Mouse (Mus musculus) urinary bladder, postnatal 14 days (tissue): ENCODE results near the gene Col13a1.

ENCODE experiments used
- DNase-seq: peaks from one replicate; pipeline ENCODE4 v3.0.0; 2021; ENCODE audit warnings: low spot score

Gene Col13a1

GRCm38 (mm10) chr10:61829046-61829445 lies 149.9 kb downstream of the Col13a1 start:
- no peak for DNase-seq

- no peak for DNase-seq
These were observed 150.7 kb downstream of the Col13a1 start for GRCm38 (mm10) chr10:61827950-61828936.

GRCm38 (mm10) chr10:61826753-61827435 lies 152.0 kb downstream of the Col13a1 start:
- DNase-seq = no peak

- no peak for DNase-seq
These were observed 152.7 kb downstream of the Col13a1 start for GRCm38 (mm10) chr10:61825979-61826752.

DNA sequence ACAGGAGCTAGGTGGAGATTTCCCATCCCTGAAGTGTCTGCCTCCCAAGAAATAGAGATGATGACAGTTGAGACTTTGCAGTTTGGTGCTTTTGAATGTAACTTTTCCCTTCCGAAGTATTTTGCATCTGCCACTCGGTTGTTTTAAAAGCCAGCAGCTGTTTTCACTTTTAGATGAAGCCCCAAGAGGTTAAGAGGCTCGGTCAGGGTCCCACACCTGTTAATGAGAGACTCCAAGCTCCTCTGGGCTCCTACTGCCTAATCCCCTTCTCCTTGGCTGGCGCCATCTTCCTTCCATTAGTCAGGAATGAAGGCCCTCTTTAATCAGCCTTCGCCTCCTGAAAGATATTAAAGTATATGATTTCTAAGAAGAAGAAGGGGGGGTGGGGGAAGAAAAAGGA lies 153.4 kb downstream of the Col13a1 start:
- DNase-seq = no peak

- no peak for DNase-seq
These were observed 155.2 kb downstream of the Col13a1 start for GRCm38 (mm10) chr10:61823731-61824115.

DNA sequence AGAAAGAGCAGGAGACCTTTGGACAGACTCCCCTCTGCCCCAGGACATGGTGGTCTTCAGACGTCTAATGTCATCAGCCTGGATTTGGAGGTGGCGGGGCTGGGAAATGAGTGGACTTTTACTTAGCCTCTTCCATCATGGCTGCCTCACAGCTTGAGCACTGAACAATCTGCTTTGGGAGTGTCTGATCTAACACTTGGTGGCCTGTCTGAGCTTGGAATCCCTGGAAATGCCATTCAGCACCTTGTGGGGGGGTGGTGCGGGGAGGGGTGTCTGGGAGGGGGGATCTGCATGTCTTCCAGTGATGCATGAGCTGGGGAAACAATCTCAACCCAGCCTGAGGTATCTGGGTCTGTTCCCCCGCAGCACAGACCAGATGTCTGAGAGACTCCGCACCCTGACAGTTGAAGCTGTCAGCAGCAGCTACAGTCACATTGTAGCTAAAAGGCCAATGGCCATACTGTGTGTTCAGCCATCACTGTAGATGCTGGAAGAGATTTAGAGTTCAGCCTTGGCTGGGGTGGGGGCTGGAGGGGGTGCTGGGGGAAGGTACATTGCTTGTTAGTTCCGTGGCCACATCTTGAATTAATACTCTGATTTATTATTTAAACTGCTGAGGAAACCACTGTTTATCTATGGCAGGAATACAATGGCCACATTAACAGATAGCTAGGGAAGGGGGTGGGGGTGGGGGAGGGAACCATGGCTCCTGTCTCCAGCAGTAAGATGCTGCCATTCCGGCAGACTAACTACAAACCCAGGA lies 155.8 kb downstream of the Col13a1 start:
- no peak for DNase-seq

- no peak for DNase-seq
These were observed 158.9 kb downstream of the Col13a1 start for GRCm38 (mm10) chr10:61820050-61820449.

GRCm38 (mm10) chr10:61811987-61812386 lies 166.9 kb downstream of the Col13a1 start:
- DNase-seq = no peak

DNA sequence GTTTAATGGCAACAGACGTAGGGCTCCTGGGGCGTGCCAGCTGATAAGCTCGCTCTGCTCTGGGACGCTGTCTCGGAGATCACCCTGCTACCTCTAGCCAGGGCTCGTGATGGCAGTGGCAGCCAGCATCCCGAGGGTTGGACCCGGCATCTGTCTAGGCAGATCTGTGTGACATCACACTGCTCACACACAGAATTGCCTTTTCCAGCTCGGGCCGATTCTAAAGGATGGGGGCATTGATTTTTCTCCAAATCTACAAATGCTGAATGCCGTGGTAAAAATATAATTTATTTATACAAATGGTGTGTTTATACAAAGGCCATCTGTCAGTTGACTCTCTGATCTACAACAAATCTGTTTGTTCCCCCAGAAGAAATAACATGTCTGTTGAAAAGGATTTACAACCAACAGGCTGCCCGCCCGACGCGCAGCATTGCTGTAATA lies 180.8 kb downstream of the Col13a1 start:
- no peak for DNase-seq

DNA sequence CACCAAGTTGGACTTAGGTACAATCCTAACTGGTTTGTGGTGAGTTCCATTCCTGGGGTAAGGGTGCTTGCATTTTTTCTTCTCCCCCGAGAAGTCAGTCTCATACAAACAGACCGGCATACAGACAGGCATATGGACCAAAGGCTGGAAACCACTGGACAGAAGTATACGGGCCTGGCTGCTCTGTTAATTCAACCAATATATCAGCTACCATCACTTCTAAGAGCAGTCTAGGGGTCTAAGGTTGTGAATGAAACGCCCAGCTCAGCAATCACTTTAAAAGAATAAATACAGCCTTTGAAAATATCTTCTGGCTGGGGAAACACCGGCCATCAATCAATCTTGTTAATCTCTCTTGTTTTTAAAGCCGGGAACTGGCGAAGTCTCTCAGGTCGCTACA lies 183.4 kb downstream of the Col13a1 start:
- no peak for DNase-seq

DNA sequence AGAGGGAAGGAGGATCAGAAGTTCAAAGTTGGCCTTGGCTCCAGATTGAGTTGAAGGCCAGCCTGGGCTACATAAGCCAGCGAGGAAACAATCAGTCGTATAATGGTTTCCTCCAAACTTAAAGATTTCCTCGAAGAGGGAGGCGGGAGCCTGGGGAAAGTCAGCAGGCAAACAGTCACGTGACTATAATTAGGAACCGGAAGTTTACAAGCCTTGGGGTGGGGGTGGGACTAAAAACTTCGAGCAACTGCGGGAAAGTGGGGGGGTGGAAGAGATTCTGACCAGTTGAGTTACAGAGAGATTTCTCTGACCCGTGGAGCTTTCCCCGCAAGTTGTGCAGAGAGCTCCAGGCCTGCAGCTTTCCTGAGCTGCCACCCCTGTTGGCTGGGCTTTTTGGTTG lies 183.9 kb downstream of the Col13a1 start:
- no peak for DNase-seq

- no peak for DNase-seq
These were observed 185.9 kb downstream of the Col13a1 start for GRCm38 (mm10) chr10:61793015-61793414.

DNA sequence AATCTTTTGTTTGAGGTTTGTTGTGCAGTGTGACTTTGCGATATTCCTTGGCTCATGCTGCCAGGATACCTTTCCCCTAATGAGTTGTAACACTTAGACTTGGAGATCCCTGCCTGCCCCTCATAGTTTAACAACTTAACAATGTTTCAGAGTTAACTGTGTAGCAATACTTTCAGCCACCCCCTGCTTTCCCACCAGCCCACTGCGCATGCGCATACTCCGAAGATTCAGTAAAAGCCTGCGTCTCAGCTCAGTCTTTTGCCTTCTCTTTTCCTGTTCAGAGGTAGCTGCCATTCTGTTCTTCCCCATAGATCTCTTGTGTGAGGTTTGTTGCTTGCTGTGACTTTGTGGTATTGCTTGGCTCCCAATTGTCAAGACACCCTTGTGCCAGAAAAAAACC lies 190.4 kb downstream of the Col13a1 start:
- no peak for DNase-seq
